ENCODE assay signal across 8 mouse cellular contexts in the genomic region with DNA sequence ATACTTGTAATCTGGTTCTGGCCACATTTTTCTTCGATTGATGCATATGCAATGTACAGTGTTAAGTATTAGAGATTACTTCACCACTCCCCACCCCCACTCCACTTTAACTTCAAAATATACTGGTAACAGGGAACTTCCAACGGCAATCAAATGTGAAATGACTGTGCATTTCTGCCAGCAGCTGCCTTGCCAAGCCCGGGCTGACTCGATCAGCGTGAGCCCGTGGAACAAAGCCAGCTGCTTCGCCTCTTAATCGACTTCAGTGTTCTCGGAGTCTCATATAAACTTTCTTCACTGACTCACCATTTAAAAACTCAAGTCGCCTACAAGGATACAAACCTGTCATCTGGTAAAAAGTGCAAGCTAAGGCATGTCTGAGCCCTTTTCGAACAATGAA.
DNase-seq lines count a peak whose midpoint lies in the region; ATAC-seq and TF ChIP-seq lines count a peak whose summit lies in the region.

No protein-coding gene starts in this region.

- 0 out of 2 replicates have a peak, but pooled peaks have one; percentile 33 for TF ChIP-seq EP300 in liver, postnatal 0 days (IDR thresholded peaks at IDR 0.05; ENCODE audit: low read depth)

- H3K4me2 ChIP-seq in hindbrain, embryonic 11.5 days (replicated peaks; ENCODE audit: low read depth, low read length): no peak overlapping the region
- no peak overlapping the region for H3K4me2 ChIP-seq in hindbrain, embryonic 12.5 days (replicated peaks)
- peak overlapping the region; percentile 38 for H3K4me2 ChIP-seq in forebrain, postnatal 0 days (ENCODE audit: low read depth)
- peak overlapping the region; percentile 44 for H3K4me2 ChIP-seq in hindbrain, postnatal 0 days (ENCODE audit: low read depth, low read length)
- 0 out of 2 replicates have a peak overlapping the region, but pooled peaks have one; percentile 7 for H3K4me2 ChIP-seq in liver, postnatal 0 days (ENCODE audit: low read depth, low read length)

- no peak overlapping the region for H3K9ac ChIP-seq in hindbrain, embryonic 11.5 days (ENCODE audit: low read depth, low read length)
- no peak overlapping the region for H3K9ac ChIP-seq in hindbrain, embryonic 12.5 days
- H3K9ac ChIP-seq in forebrain, postnatal 0 days: no peak overlapping the region
- H3K9ac ChIP-seq in hindbrain, postnatal 0 days (replicated peaks; ENCODE audit: low read length): no peak overlapping the region
- H3K9ac ChIP-seq in liver, postnatal 0 days (replicated peaks): no peak overlapping the region

- no peak overlapping the region for H3K4me3 ChIP-seq in hindbrain, embryonic 11.5 days (ENCODE audit: low read depth, low read length)
- no peak overlapping the region for H3K4me3 ChIP-seq in hindbrain, embryonic 12.5 days
- H3K4me3 ChIP-seq in forebrain, postnatal 0 days (ENCODE audit: low read depth, low read length): peak overlapping the region; percentile 17
- H3K4me3 ChIP-seq in hindbrain, postnatal 0 days (ENCODE audit: low read length): peak overlapping the region; percentile 11; the same call in 1 of the 2 replicates
- no peak overlapping the region for H3K4me3 ChIP-seq in liver, postnatal 0 days (ENCODE audit: low read depth, low read length)

- TF ChIP-seq CTCF in forebrain, postnatal 0 days (IDR thresholded peaks at IDR 0.05; ENCODE audit: low read depth): no peak
- TF ChIP-seq CTCF in hindbrain, postnatal 0 days (IDR thresholded peaks at IDR 0.05; ENCODE audit: low read depth): no peak
- no peak for TF ChIP-seq CTCF in liver, postnatal 0 days (IDR thresholded peaks at IDR 0.05; ENCODE audit: low read depth)

- 65% methylated on average over 11 of the region's 11 CpGs for WGBS in hindbrain, embryonic 11.5 days
- WGBS in hindbrain, embryonic 12.5 days: 58% methylated on average over 11 of the region's 11 CpGs
- 20% methylated on average over 11 of the region's 11 CpGs for WGBS in forebrain, postnatal 0 days
- 19% methylated on average over 11 of the region's 11 CpGs for WGBS in hindbrain, postnatal 0 days
- 31% methylated on average over 11 of the region's 11 CpGs for WGBS in liver, postnatal 0 days (ENCODE audit: insufficient replicate concordance)

- no peaks in the 10 kb centered on the region for H3K4me1 ChIP-seq in hindbrain, embryonic 11.5 days (replicated peaks; ENCODE audit: control insufficient read depth, insufficient read depth, low read length)
- no peaks in the 10 kb centered on the region for H3K4me1 ChIP-seq in hindbrain, embryonic 12.5 days
- H3K4me1 ChIP-seq in forebrain, postnatal 0 days (ENCODE audit: insufficient read depth): no peaks in the 10 kb centered on the region
- no peaks in the 10 kb centered on the region for H3K4me1 ChIP-seq in hindbrain, postnatal 0 days (ENCODE audit: insufficient read depth, low read length)
- no peaks in the 10 kb centered on the region for H3K4me1 ChIP-seq in liver, postnatal 0 days (ENCODE audit: insufficient read depth)

- H3K36me3 ChIP-seq in hindbrain, embryonic 11.5 days (ENCODE audit: control insufficient read depth, insufficient read depth, low read length): no peaks in the 10 kb centered on the region
- H3K36me3 ChIP-seq in hindbrain, embryonic 12.5 days: no peaks in the 10 kb centered on the region
- H3K36me3 ChIP-seq in forebrain, postnatal 0 days (ENCODE audit: insufficient read depth): no peaks in the 10 kb centered on the region
- no peaks in the 10 kb centered on the region for H3K36me3 ChIP-seq in hindbrain, postnatal 0 days (ENCODE audit: insufficient read depth, low read length)
- no peaks in the 10 kb centered on the region for H3K36me3 ChIP-seq in liver, postnatal 0 days (replicated peaks; ENCODE audit: insufficient read depth, low read length)

- no peaks in the 10 kb centered on the region for H3K9me3 ChIP-seq in hindbrain, embryonic 11.5 days (ENCODE audit: control insufficient read depth, low read length)
- no peaks in the 10 kb centered on the region for H3K9me3 ChIP-seq in hindbrain, embryonic 12.5 days (replicated peaks)
- H3K9me3 ChIP-seq in forebrain, postnatal 0 days (ENCODE audit: low read length): no peaks in the 10 kb centered on the region
- H3K9me3 ChIP-seq in hindbrain, postnatal 0 days (ENCODE audit: low read length): no peaks in the 10 kb centered on the region
- H3K9me3 ChIP-seq in liver, postnatal 0 days (ENCODE audit: low read length): no peaks in the 10 kb centered on the region

- ATAC-seq in hindbrain, embryonic 11.5 days (ENCODE audit: low FRiP score): no peak
- no peak for ATAC-seq in hindbrain, embryonic 12.5 days (ENCODE audit: low FRiP score)
- peak; percentile 72 for ATAC-seq in forebrain, postnatal 0 days
- ATAC-seq in hindbrain, postnatal 0 days: peak; percentile 56; the same call in 1 of the 2 replicates
- ATAC-seq in liver, postnatal 0 days: peak; percentile 44; the same call in 1 of the 2 replicates

- no peaks in the 10 kb centered on the region for H3K27me3 ChIP-seq in hindbrain, embryonic 11.5 days (ENCODE audit: control insufficient read depth, insufficient read depth, low read length)
- H3K27me3 ChIP-seq in hindbrain, embryonic 12.5 days: no peaks in the 10 kb centered on the region
- no peaks in the 10 kb centered on the region for H3K27me3 ChIP-seq in forebrain, postnatal 0 days (ENCODE audit: insufficient read depth, low read length)
- no peaks in the 10 kb centered on the region for H3K27me3 ChIP-seq in hindbrain, postnatal 0 days (ENCODE audit: insufficient read depth, low read length)
- H3K27me3 ChIP-seq in liver, postnatal 0 days (ENCODE audit: insufficient read depth, low read length): no peaks in the 10 kb centered on the region

- no peak overlapping the region for H3K27ac ChIP-seq in hindbrain, embryonic 11.5 days (ENCODE audit: low read depth, low read length)
- H3K27ac ChIP-seq in hindbrain, embryonic 12.5 days: no peak overlapping the region
- no peak overlapping the region for H3K27ac ChIP-seq in forebrain, postnatal 0 days (ENCODE audit: low read depth, low read length)
- no peak overlapping the region for H3K27ac ChIP-seq in hindbrain, postnatal 0 days
- no peak overlapping the region for H3K27ac ChIP-seq in liver, postnatal 0 days (ENCODE audit: low read depth)

- DNase-seq in hindbrain, embryonic 11.5 days (ENCODE audit: low spot score): peak; percentile 15
- peak; percentile 3 for DNase-seq in adrenal gland, adult 8-10 months
- peak; percentile 83 for DNase-seq in forebrain, postnatal 0 days
- DNase-seq in hindbrain, postnatal 0 days (ENCODE audit: low spot score): peak; percentile 87
- peak; percentile 22 for DNase-seq in liver, postnatal 0 days
- DNase-seq in ovary, postnatal 10 days (ENCODE audit: low spot score): peak; percentile 15
- peak; percentile 21 for DNase-seq in urinary bladder, postnatal 10 days (ENCODE audit: low spot score)

Comparison
In these comparisons a context has a peak if more than half of its experiments do, and no peak if none do; other contexts are left out.
1. ATAC-seq: peak in forebrain, postnatal 0 days (single experiment), hindbrain, postnatal 0 days (single experiment) and liver, postnatal 0 days (single experiment); none in hindbrain, embryonic 11.5 days (single experiment) and hindbrain, embryonic 12.5 days (single experiment).
2. H3K4me2 ChIP-seq: peak in forebrain, postnatal 0 days (single experiment), hindbrain, postnatal 0 days (single experiment) and liver, postnatal 0 days (single experiment); none in hindbrain, embryonic 11.5 days (single experiment) and hindbrain, embryonic 12.5 days (single experiment).
3. H3K4me3 ChIP-seq: peak in forebrain, postnatal 0 days (single experiment) and hindbrain, postnatal 0 days (single experiment); none in hindbrain, embryonic 11.5 days (single experiment), hindbrain, embryonic 12.5 days (single experiment) and liver, postnatal 0 days (single experiment).
4. DNase-seq: peak in every context shown above with its lines; median percentile 87 in hindbrain, postnatal 0 days; 83 in forebrain, postnatal 0 days; 22 in liver, postnatal 0 days; 21 in urinary bladder, postnatal 10 days; 15 in hindbrain, embryonic 11.5 days; 15 in ovary, postnatal 10 days; 3 in adrenal gland, adult 8-10 months.